Mouse (Mus musculus) midbrain, embryonic 16.5 days (tissue): ENCODE measurements around the gene Ttll1. TPM values are rescaled to one million over a fixed set of nuclear protein-coding genes. Genes with fewer than 3 reads are reported as not detected.

ENCODE experiments used
- ATAC-seq: fragments of 200-750 bp; cut with Nextera tagmentation; 2 replicates; pipeline ENCODE4 v1.8.0; 2017; ENCODE audit warnings: moderate TSS enrichment
- H3K27ac ChIP-seq: fragments of 300-500 bp; sonication (generic); 2 replicates; pipeline ENCODE4 v1.5.1; 2014; ENCODE audit warnings: mild to moderate bottlenecking, low read length, mixed read lengths
- H3K27me3 ChIP-seq: fragments of 300-500 bp; sonication (generic); 2 replicates; pipeline ENCODE4 v1.6.1; 2014; ENCODE audit warnings: low read depth, low read length, mixed read lengths; ENCODE audit not compliant: control insufficient read depth, insufficient read depth
- H3K36me3 ChIP-seq: fragments of 300-500 bp; sonication (generic); 2 replicates; pipeline ENCODE4 v1.6.1; 2014; ENCODE audit warnings: mild to moderate bottlenecking, low read length, moderate library complexity, mixed read lengths; ENCODE audit not compliant: control insufficient read depth, insufficient read depth
- H3K4me1 ChIP-seq: fragments of 300-500 bp; sonication (generic); 2 replicates; pipeline ENCODE4 v1.6.1; 2014; ENCODE audit warnings: mild to moderate bottlenecking, low read length, mixed read lengths; ENCODE audit not compliant: control insufficient read depth, insufficient read depth
- H3K4me2 ChIP-seq: fragments of 300-500 bp; sonication (generic); 2 replicates; pipeline ENCODE4 v1.6.1; 2014; ENCODE audit warnings: mild to moderate bottlenecking, low read length, mixed read lengths
- H3K4me3 ChIP-seq: fragments of 300-500 bp; sonication (generic); 2 replicates; pipeline ENCODE4 v1.5.1; 2014; ENCODE audit warnings: low read depth, mild to moderate bottlenecking, low read length, moderate library complexity, mixed read lengths
- H3K9ac ChIP-seq: fragments of 300-500 bp; sonication (generic); 2 replicates; pipeline ENCODE4 v1.6.1; 2014; ENCODE audit warnings: low read depth, low read length, mixed read lengths
- H3K9me3 ChIP-seq: fragments of 300-500 bp; sonication (generic); replicated peaks from 2 replicates; pipeline ENCODE4 v1.6.1; 2014; ENCODE audit warnings: mild to moderate bottlenecking, low read length, mixed read lengths; ENCODE audit not compliant: control insufficient read depth, poor library complexity, severe bottlenecking
- WGBS: fragments of 180-500 bp; shearing (Covaris S2); extraction: QIAGEN DNeasy Blood & Tissue Kit; methylation state at CpG from one replicate; pipeline ENCODE4 v1.1.7; 2014; 5-methylcytosine and 5-hydroxymethylcytosine counted together
- polyA plus RNA-seq: library from polyadenylated mRNA; unstranded; fragments of >200 nt; fragmentation: Nextera tagmentation; extraction: Ambion mirVana; gene quantifications from 2 replicates; pipeline ENCODE4 v1.2.1, GENCODE M21; 2015

Ttll1 gene
- 130 TPM in 2 replicates for polyA plus RNA-seq

DNA sequence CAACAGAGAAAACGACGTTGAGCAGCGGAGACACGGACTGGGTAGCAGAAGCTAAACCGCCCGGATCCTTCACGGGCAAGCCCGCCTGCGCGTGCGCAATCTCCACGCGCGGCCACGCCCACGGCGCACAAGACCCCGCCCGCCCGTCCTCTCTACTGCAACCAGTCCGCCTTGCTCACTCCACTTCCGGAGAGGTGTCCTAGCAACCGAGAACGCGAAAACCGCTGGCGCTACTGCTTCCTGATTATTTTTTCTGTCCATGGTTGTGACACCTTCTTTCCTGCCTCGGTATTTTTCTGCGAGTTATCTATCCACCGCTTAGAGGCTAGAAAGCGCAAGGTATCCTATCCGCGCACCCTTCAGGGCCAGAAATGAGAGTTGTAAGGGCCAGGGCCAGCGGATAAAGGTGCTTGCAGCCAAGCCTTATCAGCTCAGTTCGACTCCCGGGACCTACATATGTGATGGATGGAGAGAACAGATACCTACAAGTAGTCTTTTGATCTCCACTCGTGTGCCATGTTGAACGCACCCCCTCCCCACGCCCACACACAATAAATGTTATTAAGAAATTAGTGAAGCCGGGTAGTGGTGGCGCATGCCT, at the start of gene Ttll1:
Ttll1 (minus strand) TSS at position 89 of the 601 bp plus-strand sequence.
- peak within 1 kb of the TSS; percentile 56 for H3K4me2 ChIP-seq
- H3K36me3 ChIP-seq: no peaks in the 10 kb centered on the region
- H3K4me1 ChIP-seq: peaks cover 29% of the 10 kb centered on the region
- peak within 1 kb of the TSS; percentile 87 for H3K9ac ChIP-seq
- peak; percentile 97 for ATAC-seq
- H3K9me3 ChIP-seq: no peaks in the 10 kb centered on the region
- H3K27ac ChIP-seq: peak within 1 kb of the TSS; percentile 93
- H3K4me3 ChIP-seq: peak within 1 kb of the TSS; percentile 71
- H3K27me3 ChIP-seq: no peaks in the 10 kb centered on the region
- 14% methylated on average over 41 of the region's 41 CpGs for WGBS

DNA sequence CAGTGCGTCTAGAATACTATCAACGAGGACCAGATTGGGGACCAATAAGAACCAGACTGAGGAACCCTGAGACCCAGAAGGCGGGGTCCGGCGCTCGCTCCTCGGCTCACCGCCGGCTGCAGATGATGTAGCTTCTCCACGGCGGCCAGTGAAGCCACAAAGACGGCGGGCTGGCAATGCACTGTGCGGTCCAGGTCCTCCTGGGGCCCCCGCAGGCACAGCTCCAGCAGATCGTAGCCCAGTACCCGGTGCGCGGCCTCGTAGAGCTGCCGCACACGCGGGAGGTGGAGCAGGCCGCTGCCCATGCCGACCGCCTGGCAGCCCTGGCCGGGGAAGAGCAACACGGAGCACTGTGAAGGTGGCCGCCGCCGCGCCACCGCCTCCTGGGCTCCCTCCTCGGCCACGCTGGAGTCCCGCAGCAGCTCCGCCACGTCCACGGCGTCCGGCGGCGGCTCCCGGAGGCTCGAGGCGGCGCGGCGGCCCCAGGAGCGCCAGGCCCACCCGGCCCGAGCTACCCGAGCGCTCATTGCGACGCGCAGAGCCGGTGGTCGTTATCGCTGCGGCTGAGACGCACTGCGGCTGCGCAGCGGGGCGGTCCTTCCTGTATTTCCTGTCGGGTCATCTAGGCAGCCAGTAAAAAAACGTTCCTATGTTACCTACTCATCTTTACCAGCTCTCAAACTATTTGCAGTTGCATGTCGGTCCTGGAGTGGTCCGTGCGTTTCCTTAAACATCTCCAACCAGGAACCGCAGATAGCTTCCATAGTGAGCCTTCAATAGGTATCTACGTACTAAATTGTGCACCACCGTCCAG, 44.7 kb upstream of the Ttll1 start:
- peaks cover 6% of the 10 kb centered on the region; the same call in 1 of the 2 replicates for H3K4me1 ChIP-seq
- H3K36me3 ChIP-seq: 0 out of 2 replicates have a peak, but pooled peaks cover 5% of the 10 kb centered on the region
- peak overlapping the region; percentile 92 for H3K4me3 ChIP-seq
- H3K9ac ChIP-seq: peak overlapping the region; percentile 98
- peak overlapping the region; percentile 87 for H3K4me2 ChIP-seq
- no peaks in the 10 kb centered on the region for H3K9me3 ChIP-seq
- WGBS: under 1% methylated on average over 74 of the region's 74 CpGs
- peak overlapping the region; percentile 93 for H3K27ac ChIP-seq
- H3K27me3 ChIP-seq: no peaks in the 10 kb centered on the region
- peak; percentile 94 for ATAC-seq

DNA sequence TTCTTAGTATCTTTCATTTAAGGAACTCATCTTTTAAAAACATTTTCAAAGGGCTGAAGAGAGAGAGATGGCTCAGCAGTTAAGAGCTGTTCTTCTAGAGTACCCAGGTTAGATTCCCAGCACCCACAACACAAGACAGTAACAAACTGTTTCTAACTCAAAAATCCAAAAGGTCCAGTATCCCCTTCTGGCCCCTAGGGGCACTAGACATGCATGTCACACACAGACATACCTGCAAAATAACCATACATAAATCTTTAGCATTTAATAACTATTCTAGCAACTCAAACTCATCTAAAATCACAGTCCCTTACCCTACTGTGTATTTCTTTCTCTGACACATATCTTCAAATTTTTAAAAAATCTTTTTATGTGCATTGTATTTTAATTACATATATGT, 43.1 kb upstream of the Ttll1 start:
- ATAC-seq: no peak
- Histone ChIP-seq H3K9me3 (no peaks in the 10 kb centered on the region), H3K4me3 (no peak overlapping the region)

DNA sequence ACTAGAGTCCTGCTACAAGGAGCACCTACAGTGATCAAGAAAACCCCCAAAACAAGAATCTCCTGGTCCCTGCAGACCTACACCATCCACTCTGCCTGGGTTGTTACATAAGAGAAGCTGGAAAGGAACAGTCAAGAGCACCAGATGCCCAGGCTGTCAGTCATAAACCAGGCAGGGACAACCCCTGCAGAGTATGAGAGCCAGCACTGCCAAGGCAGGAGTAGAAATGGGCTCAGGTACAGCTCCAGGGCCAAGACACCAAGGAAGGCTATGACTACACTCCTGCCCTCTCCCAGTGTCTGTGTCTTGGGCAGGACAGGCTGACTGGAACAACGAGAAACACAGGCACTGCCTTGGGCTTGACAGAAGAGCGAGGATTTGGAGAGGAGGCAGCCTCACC, 39.4 kb upstream of the Ttll1 start:
- Histone ChIP-seq H3K9me3 (no peaks in the 10 kb centered on the region), H3K4me3 (no peak overlapping the region), H3K36me3 (peaks cover 33% of the 10 kb centered on the region), H3K4me2 (no peak overlapping the region), H3K27ac (no peak overlapping the region), H3K4me1 (peaks cover 6% of the 10 kb centered on the region; the same call in 1 of the 2 replicates), H3K27me3 (no peaks in the 10 kb centered on the region), H3K9ac (no peak overlapping the region)
- no peak for ATAC-seq
- 87% methylated on average over 2 of the region's 2 CpGs for WGBS

More for the DNA sequence above, 43.1 kb upstream of the Ttll1 start:
- H3K27me3 ChIP-seq: no peaks in the 10 kb centered on the region
- H3K36me3 ChIP-seq: peaks cover 20% of the 10 kb centered on the region
- no peak overlapping the region for H3K4me2 ChIP-seq
- peaks cover 6% of the 10 kb centered on the region; the same call in 1 of the 2 replicates for H3K4me1 ChIP-seq
- no peak overlapping the region for H3K9ac ChIP-seq
- H3K27ac ChIP-seq: no peak overlapping the region

DNA sequence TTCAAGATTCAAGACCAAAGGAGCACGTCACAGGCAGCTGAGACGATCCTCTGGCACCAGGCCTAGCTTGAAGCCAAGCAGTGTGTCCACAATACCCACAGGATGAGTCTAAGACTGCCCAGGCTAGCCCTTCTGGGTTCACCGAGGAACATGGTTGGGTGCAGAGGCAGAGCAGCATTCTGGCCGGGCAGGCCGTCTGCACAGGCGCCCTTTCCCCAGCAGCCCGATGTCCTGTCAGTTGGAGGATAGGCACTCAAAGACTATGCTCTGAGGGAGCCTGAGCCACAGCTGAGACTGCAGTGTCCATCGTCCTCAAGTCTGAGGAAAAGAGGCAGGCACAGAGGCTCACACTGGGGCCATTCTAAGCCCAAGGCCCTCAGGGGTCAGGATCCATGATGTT, 36.5 kb upstream of the Ttll1 start:
- no peak overlapping the region for H3K9ac ChIP-seq
- no peak overlapping the region for H3K4me3 ChIP-seq
- H3K36me3 ChIP-seq: peaks cover 33% of the 10 kb centered on the region
- no peaks in the 10 kb centered on the region for H3K27me3 ChIP-seq
- no peaks in the 10 kb centered on the region for H3K9me3 ChIP-seq
- ATAC-seq: no peak
- H3K4me1 ChIP-seq: no peaks in the 10 kb centered on the region
- no peak overlapping the region for H3K4me2 ChIP-seq
- H3K27ac ChIP-seq: no peak overlapping the region
- 91% methylated on average over 8 of the region's 8 CpGs for WGBS

DNA sequence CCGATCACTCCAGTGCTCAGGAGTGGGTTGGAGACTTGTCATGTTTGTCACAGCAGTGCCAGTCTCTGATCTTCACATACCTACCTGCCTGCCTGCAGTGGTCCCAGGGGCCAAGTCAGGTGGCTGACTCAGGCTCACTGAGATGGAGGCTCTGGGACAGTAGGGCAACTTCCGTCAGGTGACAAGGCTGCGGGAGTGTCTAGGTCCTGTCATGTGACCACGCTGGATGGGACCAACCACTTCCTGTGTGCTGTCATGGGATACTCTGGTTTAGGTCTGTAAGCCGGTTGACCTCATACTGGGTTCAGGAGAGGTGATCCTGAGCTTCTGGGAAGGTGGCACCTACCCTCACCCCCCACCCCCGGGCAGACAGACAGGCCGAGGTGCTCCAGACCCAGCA, 35.3 kb upstream of the Ttll1 start:
- Histone ChIP-seq H3K9me3 (no peaks in the 10 kb centered on the region), H3K36me3 (peaks cover 33% of the 10 kb centered on the region), H3K4me2 (no peak overlapping the region), H3K4me3 (no peak overlapping the region), H3K4me1 (no peaks in the 10 kb centered on the region), H3K27ac (no peak overlapping the region), H3K27me3 (no peaks in the 10 kb centered on the region), H3K9ac (no peak overlapping the region)
- 95% methylated on average over 7 of the region's 7 CpGs for WGBS
- ATAC-seq: no peak

DNA sequence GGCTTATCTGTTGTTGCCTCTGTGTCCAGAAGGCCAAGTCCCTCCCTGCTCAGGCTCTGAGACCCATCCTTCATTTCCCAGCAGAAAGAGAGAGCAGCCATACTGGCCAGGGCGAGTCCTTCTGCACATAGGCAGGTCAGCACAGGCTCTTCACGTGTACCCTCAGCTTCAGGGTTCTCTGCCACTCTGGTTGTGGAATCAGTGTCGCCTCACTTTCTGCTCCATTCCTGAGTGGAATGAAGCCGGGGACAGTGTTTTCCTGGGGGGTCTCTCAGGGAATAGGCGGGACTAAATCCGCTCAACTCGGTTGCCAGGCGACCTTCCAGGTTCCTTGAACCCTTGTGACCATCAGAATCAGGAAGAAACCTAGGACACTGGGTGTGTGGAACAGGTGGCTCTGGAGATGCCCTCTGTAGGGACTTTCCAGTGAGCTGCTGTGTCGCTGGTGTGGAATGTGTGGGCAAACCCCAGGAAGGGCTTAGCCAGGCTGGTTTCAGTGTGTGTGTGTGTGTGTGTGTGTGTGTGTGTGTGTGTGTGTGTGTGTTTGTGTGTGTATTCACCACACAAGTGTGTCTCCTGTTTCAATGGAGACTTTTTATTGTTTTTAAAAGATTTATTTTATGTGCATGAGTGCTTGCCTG, 31.1 kb upstream of the Ttll1 start:
- Histone ChIP-seq H3K27me3 (no peaks in the 10 kb centered on the region), H3K9me3 (no peaks in the 10 kb centered on the region), H3K27ac (no peak overlapping the region), H3K4me1 (no peaks in the 10 kb centered on the region), H3K4me2 (no peak overlapping the region), H3K36me3 (0 out of 2 replicates have a peak, but pooled peaks cover 3% of the 10 kb centered on the region), H3K9ac (no peak overlapping the region), H3K4me3 (no peak overlapping the region)
- 78% methylated on average over 9 of the region's 9 CpGs for WGBS
- ATAC-seq: no peak

DNA sequence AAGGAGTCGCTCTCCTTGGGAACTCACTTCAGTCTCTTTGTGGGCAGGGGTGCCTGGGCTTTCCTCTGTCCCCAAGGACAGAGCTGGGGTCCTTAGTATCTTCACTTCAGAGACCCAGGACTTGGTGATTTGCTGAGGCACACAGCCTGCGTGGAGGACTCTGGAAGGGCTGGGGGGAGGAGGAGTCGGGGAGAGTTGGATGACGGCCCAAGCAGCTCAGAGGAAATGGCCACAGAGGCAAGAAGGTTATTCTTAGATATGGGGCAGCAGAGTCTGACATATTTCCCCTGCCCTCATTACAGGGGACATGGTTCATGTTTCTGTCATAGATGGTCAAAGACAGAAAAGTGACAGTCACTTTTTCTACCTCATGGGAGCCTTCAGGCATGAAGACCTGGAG, 29.2 kb upstream of the Ttll1 start:
- H3K9me3 ChIP-seq: no peaks in the 10 kb centered on the region
- H3K9ac ChIP-seq: no peak overlapping the region
- H3K27ac ChIP-seq: no peak overlapping the region
- H3K36me3 ChIP-seq: no peaks in the 10 kb centered on the region
- ATAC-seq: no peak
- H3K27me3 ChIP-seq: no peaks in the 10 kb centered on the region
- H3K4me1 ChIP-seq: no peaks in the 10 kb centered on the region
- no peak overlapping the region for H3K4me3 ChIP-seq
- H3K4me2 ChIP-seq: no peak overlapping the region
- WGBS: 88% methylated on average over 4 of the region's 4 CpGs

DNA sequence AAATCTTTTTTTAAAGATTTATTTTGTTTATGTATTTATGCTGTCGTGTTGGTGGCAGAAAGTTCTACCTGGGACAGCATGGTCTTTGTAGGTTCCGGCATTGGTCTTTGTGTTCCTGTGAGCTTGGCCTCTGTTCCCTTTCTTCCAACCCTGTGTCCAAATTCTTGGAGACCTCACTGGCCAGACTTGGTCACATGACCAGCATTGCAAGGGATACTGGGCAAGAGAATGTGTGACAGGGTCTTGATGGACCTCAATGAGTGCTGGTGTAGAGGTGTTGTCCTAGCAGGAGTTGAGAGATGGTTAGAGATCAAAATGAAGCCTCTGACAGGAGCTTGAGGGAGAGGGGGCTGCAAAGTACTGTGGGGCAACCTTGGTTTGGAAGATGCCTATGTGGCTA, 28.2 kb upstream of the Ttll1 start:
- Histone ChIP-seq H3K4me1 (no peaks in the 10 kb centered on the region), H3K27ac (no peak overlapping the region), H3K27me3 (no peaks in the 10 kb centered on the region), H3K9me3 (no peaks in the 10 kb centered on the region), H3K9ac (no peak overlapping the region), H3K4me3 (no peak overlapping the region), H3K4me2 (no peak overlapping the region), H3K36me3 (no peaks in the 10 kb centered on the region)
- no peak for ATAC-seq
- 100% methylated on average over 2 of the region's 2 CpGs for WGBS
